Mouse (Mus musculus) neural tube, embryonic 11.5 days (tissue): ENCODE measurements at regions not wholly inside any gene's neighbourhood (a gene's known extent, or its start where the extent isn't known, plus 50 kb on each side); places are given as distances from the start of the nearest gene placed in this dataset.

Source experiments
- ATAC-seq: fragments of 200-750 bp; cut with Nextera tagmentation; 2 replicates; pipeline ENCODE4 v1.8.0; 2017; ENCODE audit warnings: moderate number of reproducible peaks, mild to moderate bottlenecking, moderate TSS enrichment, moderate library complexity; ENCODE audit not compliant: insufficient read depth, low FRiP score, low TSS enrichment
- DNase-seq: peaks from one replicate; pipeline ENCODE4 v3.0.0-alpha.2; 2015; ENCODE audit warnings: low spot score
- H3K27ac ChIP-seq: fragments of 300-500 bp; sonication (generic); 2 replicates; pipeline ENCODE4 v1.5.1; 2014; ENCODE audit warnings: low read depth, mild to moderate bottlenecking, low read length
- H3K27me3 ChIP-seq: fragments of 300-500 bp; sonication (generic); 2 replicates; pipeline ENCODE4 v1.6.1; 2014; ENCODE audit warnings: mild to moderate bottlenecking, low read length, mixed read lengths; ENCODE audit not compliant: control insufficient read depth, insufficient read depth
- H3K36me3 ChIP-seq: fragments of 300-500 bp; sonication (generic); 2 replicates; pipeline ENCODE4 v1.6.1; 2014; ENCODE audit warnings: mild to moderate bottlenecking, low read length, moderate library complexity, mixed read lengths; ENCODE audit not compliant: control insufficient read depth, insufficient read depth
- H3K4me1 ChIP-seq: fragments of 300-500 bp; sonication (generic); 2 replicates; pipeline ENCODE4 v1.6.1; 2014; ENCODE audit warnings: low read length, mixed read lengths; ENCODE audit not compliant: control insufficient read depth, insufficient read depth
- H3K4me2 ChIP-seq: fragments of 300-500 bp; sonication (generic); 2 replicates; pipeline ENCODE4 v1.6.1; 2014; ENCODE audit warnings: low read depth, mild to moderate bottlenecking, moderate library complexity
- H3K4me3 ChIP-seq: fragments of 300-500 bp; sonication (generic); 2 replicates; pipeline ENCODE4 v1.5.1; 2014; ENCODE audit warnings: low read depth, low read length
- H3K9ac ChIP-seq: fragments of 300-500 bp; sonication (generic); 2 replicates; pipeline ENCODE4 v1.6.1; 2014; ENCODE audit warnings: mild to moderate bottlenecking, low read length
- H3K9me3 ChIP-seq: fragments of 300-500 bp; sonication (generic); 2 replicates; pipeline ENCODE4 v1.6.1; 2016; ENCODE audit warnings: low read length; ENCODE audit not compliant: control insufficient read depth
- WGBS: fragments of 180-500 bp; shearing (Covaris S2); extraction: QIAGEN DNeasy Blood & Tissue Kit; methylation state at CpG from one replicate; pipeline ENCODE4 v1.1.7; 2014; 5-methylcytosine and 5-hydroxymethylcytosine counted together

GRCm38 (mm10) chr17:42927320-42927719 is 50.9 kb upstream of the Cd2ap start:
- H3K36me3 ChIP-seq: no peaks in the 10 kb centered on the region
- no peaks in the 10 kb centered on the region for H3K9me3 ChIP-seq
- H3K27me3 ChIP-seq: no peaks in the 10 kb centered on the region
- no peak overlapping the region for H3K4me2 ChIP-seq
- no peak overlapping the region for H3K9ac ChIP-seq
- no peak overlapping the region for H3K27ac ChIP-seq
- H3K4me1 ChIP-seq: no peaks in the 10 kb centered on the region
- no peak overlapping the region for H3K4me3 ChIP-seq
- ATAC-seq (no peak), DNase-seq (no peak)
- 87% methylated on average over 4 of the region's 4 CpGs for WGBS
